ENCODE assay signal across 12 mouse cellular contexts in genomic region chr5:114157236-114157635, GRCm38 (mm10).
"Had no signal": no experiment of that assay in that cellular context is flagged by ENCODE, and none has a peak within 500 bp of the region (broad histone marks: within the 10 kb centered on the region; RNA-seq: fewer than 3 reads in every experiment).

No protein-coding gene starts in this region.

- H3K36me3 ChIP-seq: lung, embryonic 15.5 days; neural tube, embryonic 13.5 days had no signal

- H3K4me1 ChIP-seq: neural tube, embryonic 13.5 days had no signal

- H3K9ac ChIP-seq: lung, embryonic 15.5 days; neural tube, embryonic 13.5 days had no signal

- H3K4me2 ChIP-seq: lung, embryonic 15.5 days; neural tube, embryonic 13.5 days had no signal

- H3K4me3 ChIP-seq: left cerebral cortex, adult 2 months; lung, embryonic 15.5 days; neural tube, embryonic 13.5 days had no signal

- H3K27ac ChIP-seq: left cerebral cortex, adult 2 months; lung, embryonic 15.5 days; neural tube, embryonic 13.5 days; stomach, postnatal 0 days had no signal

- H3K27me3 ChIP-seq: lung, embryonic 15.5 days; neural tube, embryonic 13.5 days had no signal

- DNase-seq: kidney, adult 8-10 months; kidney, postnatal 25 days; liver; lung, postnatal 36 days; midbrain, embryonic 14.5 days; right cerebral cortex, adult 18-20 months; right cerebral cortex, postnatal 25 days; thymus, postnatal 4 days had no signal

- H3K9me3 ChIP-seq: lung, embryonic 15.5 days; neural tube, embryonic 13.5 days had no signal
